Mouse (Mus musculus): ENCODE data around the gene Paf1. TPM values are rescaled to one million over a fixed set of nuclear protein-coding genes. Genes with fewer than 3 reads are reported as not detected.
"Not testable (repeated sequence)": the region's sequence is repeated elsewhere in the genome, so short reads cannot be mapped to it uniquely, and the experiment has no call there.

Gene Paf1
- polyA plus RNA-seq, 1 experiment from 2014 or later = 87.6 TPM

DNA sequence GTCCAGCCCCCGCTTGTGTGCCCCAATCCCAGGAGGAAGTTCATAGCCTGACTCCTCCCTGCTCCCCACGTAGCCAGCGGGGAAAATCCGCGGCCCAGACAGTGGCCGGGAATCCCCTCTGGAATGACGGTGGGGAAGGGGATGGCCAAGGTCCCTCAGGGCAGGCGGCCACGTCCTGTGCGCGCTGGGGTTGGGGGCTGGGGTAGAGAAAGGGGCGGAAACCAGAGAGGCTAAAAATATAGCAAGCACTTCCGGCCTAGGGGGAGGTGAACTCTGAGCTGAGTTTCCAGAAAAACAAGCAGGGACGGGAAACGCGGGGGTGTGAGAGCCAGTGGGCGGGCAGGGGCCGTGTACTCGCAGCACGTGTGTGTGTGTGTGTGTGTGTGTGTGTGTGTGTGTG is 10.8 kb upstream of the Paf1 start:
- 0% methylated on average over 20 of the region's 20 CpGs for WGBS
- peaks cover 54% of the 10 kb centered on the region for H3K4me1 ChIP-seq (replicated peaks; ENCODE audit: control insufficient read depth, insufficient read depth, low read length)
- peak; percentile 74 for ATAC-seq (ENCODE audit: low read depth)

DNA sequence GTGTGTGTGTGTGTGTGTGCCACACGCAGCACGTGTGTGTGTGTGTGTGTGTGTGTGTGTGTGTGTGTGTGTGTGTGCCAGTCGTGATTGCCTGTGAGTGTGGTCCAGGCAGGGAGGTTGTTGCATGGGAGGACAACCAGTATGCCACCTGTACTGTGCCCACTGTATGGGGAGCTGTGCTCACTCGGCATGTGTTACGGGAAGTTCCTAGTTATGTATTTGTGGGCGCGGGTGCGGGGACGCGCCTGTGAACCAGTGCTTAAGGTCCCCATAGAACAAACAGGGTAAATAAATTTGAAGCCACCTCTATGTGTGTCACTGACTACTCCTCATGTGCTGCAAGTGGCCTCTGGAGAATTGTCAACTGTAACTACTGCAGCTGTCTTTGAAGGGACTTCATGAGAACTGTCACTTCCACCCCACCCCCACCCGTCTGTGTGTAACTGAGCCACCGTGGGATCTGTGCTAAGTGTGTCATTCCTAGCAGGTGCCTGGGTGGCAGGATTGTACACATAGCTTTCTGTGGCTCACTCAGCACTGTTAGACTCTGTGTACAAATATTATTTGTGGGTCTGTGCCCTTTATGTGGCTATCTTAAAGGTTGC is 10.3 kb upstream of the Paf1 start:
- Histone ChIP-seq H3K4me3 (ENCODE audit: low read length) (peak overlapping the region; percentile 17; the same call in 1 of the 2 replicates), H3K36me3 (ENCODE audit: control insufficient read depth, insufficient read depth, low read length) (peaks cover 6% of the 10 kb centered on the region), H3K4me1 (replicated peaks; ENCODE audit: control insufficient read depth, insufficient read depth, low read length) (peaks cover 49% of the 10 kb centered on the region), H3K9ac (ENCODE audit: low read length) (peak overlapping the region; percentile 78), H3K27ac (ENCODE audit: low read length) (peak overlapping the region; percentile 100), H3K9me3 (ENCODE audit: control insufficient read depth, low read length) (no peaks in the 10 kb centered on the region), H3K27me3 (ENCODE audit: control insufficient read depth, insufficient read depth, low read depth, low read length) (no peaks in the 10 kb centered on the region), H3K4me2 (ENCODE audit: low read depth, low read length) (peak overlapping the region; percentile 80)
- 34% methylated on average over 10 of the region's 12 CpGs for WGBS
- ATAC-seq (ENCODE audit: low read depth) = 0 out of 2 replicates have a peak, but pooled peaks have one; percentile 3

More for the DNA sequence above, 10.8 kb upstream of the Paf1 start:
- peak overlapping the region; percentile 78 for H3K9ac ChIP-seq (ENCODE audit: low read length)
- H3K4me3 ChIP-seq (ENCODE audit: low read length) = peak overlapping the region; percentile 46
- H3K9me3 ChIP-seq (ENCODE audit: control insufficient read depth, low read length) = no peaks in the 10 kb centered on the region
- peak overlapping the region; percentile 80 for H3K4me2 ChIP-seq (ENCODE audit: low read depth, low read length)
- H3K36me3 ChIP-seq (ENCODE audit: control insufficient read depth, insufficient read depth, low read length) = peaks cover 6% of the 10 kb centered on the region
- H3K27ac ChIP-seq (ENCODE audit: low read length) = peak overlapping the region; percentile 100
- no peaks in the 10 kb centered on the region for H3K27me3 ChIP-seq (ENCODE audit: control insufficient read depth, insufficient read depth, low read depth, low read length)

DNA sequence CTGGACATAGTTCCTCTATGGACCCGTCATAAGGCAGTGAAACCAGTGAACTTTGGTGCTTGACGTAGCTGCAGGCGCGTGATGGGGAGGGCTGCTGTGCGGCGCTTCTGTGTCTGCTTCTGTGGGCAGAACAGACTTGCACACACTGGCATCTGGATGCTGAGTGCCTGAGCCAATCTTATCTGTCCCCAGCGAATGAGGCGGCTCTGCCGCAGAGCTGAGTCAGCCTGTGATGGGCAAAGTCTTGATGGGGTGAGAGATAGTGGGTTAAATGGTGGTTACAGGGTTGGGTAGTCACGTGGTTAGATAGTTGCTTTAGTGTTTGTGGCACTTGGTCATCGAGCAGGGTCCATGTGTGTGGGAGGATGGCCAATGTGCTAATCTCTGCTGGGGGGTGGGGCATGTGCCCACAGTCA is 9.8 kb upstream of the Paf1 start:
- Histone ChIP-seq H3K9me3 (ENCODE audit: control insufficient read depth, low read length) (no peaks in the 10 kb centered on the region), H3K9ac (ENCODE audit: low read length) (peak overlapping the region; percentile 36), H3K36me3 (ENCODE audit: control insufficient read depth, insufficient read depth, low read length) (peaks cover 4% of the 10 kb centered on the region; the same call in 1 of the 2 replicates), H3K27me3 (ENCODE audit: control insufficient read depth, insufficient read depth, low read depth, low read length) (no peaks in the 10 kb centered on the region), H3K4me3 (ENCODE audit: low read length) (no peak overlapping the region), H3K4me1 (replicated peaks; ENCODE audit: control insufficient read depth, insufficient read depth, low read length) (peaks cover 44% of the 10 kb centered on the region), H3K4me2 (ENCODE audit: low read depth, low read length) (no peak overlapping the region), H3K27ac (ENCODE audit: low read length) (peak overlapping the region; percentile 100)
- WGBS = 41% methylated on average over 11 of the region's 11 CpGs
- no peak for ATAC-seq (ENCODE audit: low read depth)

DNA sequence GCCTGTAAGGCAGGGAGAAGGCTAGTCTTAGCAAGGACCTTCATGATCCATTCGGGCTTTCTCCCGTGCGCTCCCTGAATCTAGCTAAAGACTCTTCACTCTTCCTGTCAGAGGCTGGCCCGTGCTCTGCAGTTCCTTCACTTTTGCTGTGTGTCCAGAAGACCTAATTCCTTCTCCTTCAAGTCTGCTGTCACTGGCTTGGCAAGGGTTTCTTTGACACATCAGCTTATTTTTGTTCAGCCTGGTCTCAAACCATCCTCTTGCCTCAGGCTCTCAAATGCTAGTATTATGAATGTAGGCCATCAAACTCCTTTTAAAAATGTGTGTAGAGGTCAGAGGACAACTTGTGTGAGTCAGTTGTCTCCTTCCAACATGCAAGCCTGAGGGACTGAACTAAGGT is 9.1 kb upstream of the Paf1 start:
- Histone ChIP-seq H3K27ac (ENCODE audit: low read length) (peak overlapping the region; percentile 100), H3K4me1 (replicated peaks; ENCODE audit: control insufficient read depth, insufficient read depth, low read length) (peaks cover 42% of the 10 kb centered on the region), H3K36me3 (ENCODE audit: control insufficient read depth, insufficient read depth, low read length) (peaks cover 8% of the 10 kb centered on the region; the same call in 1 of the 2 replicates), H3K4me3 (ENCODE audit: low read length) (no peak overlapping the region), H3K27me3 (ENCODE audit: control insufficient read depth, insufficient read depth, low read depth, low read length) (no peaks in the 10 kb centered on the region), H3K4me2 (ENCODE audit: low read depth, low read length) (no peak overlapping the region), H3K9ac (ENCODE audit: low read length) (no peak overlapping the region), H3K9me3 (ENCODE audit: control insufficient read depth, low read length) (no peaks in the 10 kb centered on the region)
- 73% methylated on average over 4 of the region's 4 CpGs for WGBS
- no peak for ATAC-seq (ENCODE audit: low read depth)

DNA sequence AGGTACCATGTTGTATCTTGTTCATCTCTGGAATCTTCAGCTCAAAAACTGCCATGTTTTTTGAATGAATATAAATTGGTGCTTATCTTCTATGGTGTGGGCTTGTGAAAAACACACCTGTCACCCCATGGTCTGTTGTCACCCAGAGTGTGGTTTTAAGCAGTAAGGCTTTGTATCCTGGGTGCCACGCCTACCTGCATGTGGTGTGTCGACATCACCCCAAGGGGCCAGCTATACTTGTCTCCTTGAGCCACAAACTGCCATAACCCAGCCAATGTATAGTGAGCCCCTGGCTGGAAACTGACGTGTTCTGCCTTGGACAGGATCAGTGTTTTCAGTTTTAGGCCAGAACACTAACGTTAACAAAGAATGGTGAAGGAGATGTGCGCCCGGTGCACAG is 8.6 kb upstream of the Paf1 start:
- Histone ChIP-seq H3K27ac (ENCODE audit: low read length) (no peak overlapping the region), H3K9me3 (ENCODE audit: control insufficient read depth, low read length) (no peaks in the 10 kb centered on the region), H3K36me3 (ENCODE audit: control insufficient read depth, insufficient read depth, low read length) (peaks cover 9% of the 10 kb centered on the region; the same call in 1 of the 2 replicates), H3K27me3 (ENCODE audit: control insufficient read depth, insufficient read depth, low read depth, low read length) (no peaks in the 10 kb centered on the region), H3K4me3 (ENCODE audit: low read length) (no peak overlapping the region), H3K4me1 (replicated peaks; ENCODE audit: control insufficient read depth, insufficient read depth, low read length) (peaks cover 42% of the 10 kb centered on the region), H3K4me2 (ENCODE audit: low read depth, low read length) (no peak overlapping the region), H3K9ac (ENCODE audit: low read length) (no peak overlapping the region)
- no peak for ATAC-seq (ENCODE audit: low read depth)
- WGBS = 77% methylated on average over 6 of the region's 6 CpGs

DNA sequence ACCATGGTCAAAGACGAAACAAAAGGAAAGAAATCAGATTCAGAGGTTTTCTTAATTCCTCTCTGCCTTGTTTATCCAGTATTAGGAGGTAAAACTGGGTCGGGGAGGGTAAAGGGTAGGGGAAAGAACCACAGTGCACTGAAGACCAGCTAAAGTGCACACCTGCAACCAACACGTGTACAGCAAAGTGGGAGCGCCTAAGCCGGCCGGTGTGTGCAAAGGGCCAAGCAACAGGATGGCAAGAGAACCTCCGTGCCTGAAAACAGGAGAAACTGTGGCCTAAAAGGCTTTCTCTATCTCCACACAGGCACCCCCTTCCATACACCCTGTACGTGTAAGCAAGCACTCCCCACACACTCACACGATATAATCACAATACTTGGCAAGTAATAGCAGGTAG is 7.6 kb upstream of the Paf1 start:
- peaks cover 34% of the 10 kb centered on the region for H3K4me1 ChIP-seq (replicated peaks; ENCODE audit: control insufficient read depth, insufficient read depth, low read length)
- ATAC-seq (ENCODE audit: low read depth) = no peak
- H3K36me3 ChIP-seq (ENCODE audit: control insufficient read depth, insufficient read depth, low read length) = peaks cover 12% of the 10 kb centered on the region
- H3K4me3 ChIP-seq (ENCODE audit: low read length) = no peak overlapping the region
- no peaks in the 10 kb centered on the region for H3K9me3 ChIP-seq (ENCODE audit: control insufficient read depth, low read length)
- no peaks in the 10 kb centered on the region for H3K27me3 ChIP-seq (ENCODE audit: control insufficient read depth, insufficient read depth, low read depth, low read length)
- WGBS = 87% methylated on average over 9 of the region's 9 CpGs
- no peak overlapping the region for H3K27ac ChIP-seq (ENCODE audit: low read length)
- H3K4me2 ChIP-seq (ENCODE audit: low read depth, low read length) = no peak overlapping the region
- no peak overlapping the region for H3K9ac ChIP-seq (ENCODE audit: low read length)

DNA sequence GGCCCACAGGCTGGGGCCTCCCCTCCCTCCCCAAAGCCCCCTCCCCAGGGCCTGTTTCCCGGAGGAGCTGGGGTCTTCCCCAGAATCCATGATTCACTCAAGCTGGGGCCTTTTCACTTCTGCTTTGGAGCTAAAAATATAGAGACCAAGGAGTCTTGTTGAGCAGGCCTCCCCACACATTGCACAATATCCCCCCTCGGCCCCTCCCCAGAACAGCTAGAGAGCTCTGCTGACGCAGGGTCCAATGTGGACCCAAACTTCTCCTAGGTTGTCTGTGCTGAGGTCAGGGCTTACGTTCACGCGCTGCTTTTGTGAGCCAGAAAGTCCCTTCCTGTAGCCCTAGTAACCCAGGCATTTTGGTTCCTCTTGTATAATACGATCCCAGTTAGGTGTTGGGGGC is 6.7 kb upstream of the Paf1 start:
- Histone ChIP-seq H3K4me2 (ENCODE audit: low read depth, low read length) (no peak overlapping the region), H3K27ac (ENCODE audit: low read length) (peak overlapping the region; percentile 61), H3K9ac (ENCODE audit: low read length) (peak overlapping the region; percentile 24; the same call in 1 of the 2 replicates), H3K36me3 (ENCODE audit: control insufficient read depth, insufficient read depth, low read length) (peaks cover 17% of the 10 kb centered on the region), H3K4me3 (ENCODE audit: low read length) (no peak overlapping the region), H3K9me3 (ENCODE audit: control insufficient read depth, low read length) (no peaks in the 10 kb centered on the region), H3K27me3 (ENCODE audit: control insufficient read depth, insufficient read depth, low read depth, low read length) (no peaks in the 10 kb centered on the region), H3K4me1 (replicated peaks; ENCODE audit: control insufficient read depth, insufficient read depth, low read length) (peaks cover 26% of the 10 kb centered on the region)
- WGBS = 80% methylated on average over 7 of the region's 7 CpGs
- ATAC-seq (ENCODE audit: low read depth) = no peak

DNA sequence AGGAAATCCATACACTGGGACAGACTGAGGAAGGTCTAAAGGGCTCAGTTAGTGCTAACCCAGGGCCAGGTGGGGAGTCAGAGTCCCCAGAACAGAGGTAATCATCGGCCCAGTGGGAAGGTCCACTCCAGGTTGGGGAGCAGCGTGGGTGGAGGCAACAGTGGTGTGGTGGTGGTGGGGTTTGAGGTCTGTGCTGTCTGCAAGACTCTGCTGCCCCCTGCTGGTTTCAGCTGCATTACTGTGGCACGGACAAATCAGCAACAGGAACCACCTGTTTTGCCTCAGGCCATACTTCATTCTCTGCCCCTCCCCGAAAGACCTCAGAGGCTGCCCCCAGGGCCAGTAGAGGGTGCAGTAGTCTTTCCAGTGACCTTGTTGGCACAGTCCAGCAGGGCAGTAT is 6.3 kb upstream of the Paf1 start:
- Histone ChIP-seq H3K9me3 (ENCODE audit: control insufficient read depth, low read length) (no peaks in the 10 kb centered on the region), H3K9ac (ENCODE audit: low read length) (peak overlapping the region; percentile 24; the same call in 1 of the 2 replicates), H3K4me3 (ENCODE audit: low read length) (no peak overlapping the region), H3K36me3 (ENCODE audit: control insufficient read depth, insufficient read depth, low read length) (peaks cover 17% of the 10 kb centered on the region), H3K4me1 (replicated peaks; ENCODE audit: control insufficient read depth, insufficient read depth, low read length) (peaks cover 22% of the 10 kb centered on the region), H3K27ac (ENCODE audit: low read length) (peak overlapping the region; percentile 61), H3K27me3 (ENCODE audit: control insufficient read depth, insufficient read depth, low read depth, low read length) (no peaks in the 10 kb centered on the region), H3K4me2 (ENCODE audit: low read depth, low read length) (no peak overlapping the region)
- 1% methylated on average over 4 of the region's 4 CpGs for WGBS
- ATAC-seq (ENCODE audit: low read depth) = peak; percentile 56

DNA sequence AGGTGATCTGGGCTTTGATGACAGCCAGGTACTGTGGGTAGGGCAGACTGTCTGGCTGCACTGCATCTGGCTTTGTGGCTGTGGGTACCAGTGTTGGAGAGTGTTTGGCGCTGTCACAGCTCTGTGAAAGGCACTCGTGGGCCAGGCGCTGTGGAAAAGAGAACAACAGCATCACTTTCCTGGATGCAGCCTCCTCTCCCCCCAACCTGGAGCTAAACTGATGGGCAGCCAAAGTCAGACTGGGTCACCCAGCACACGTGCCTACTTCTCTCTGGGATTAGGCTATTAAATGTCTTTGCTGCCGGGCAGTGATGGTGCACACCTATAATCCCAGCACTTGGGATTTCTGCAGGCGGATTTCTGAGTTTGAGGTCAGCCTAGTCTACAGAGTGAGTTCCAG is 5.9 kb upstream of the Paf1 start:
- 69% methylated on average over 6 of the region's 6 CpGs for WGBS
- not testable (repeated sequence) for H3K4me3 ChIP-seq (ENCODE audit: low read length); H3K27me3 ChIP-seq (ENCODE audit: control insufficient read depth, insufficient read depth, low read depth, low read length); H3K27ac ChIP-seq (ENCODE audit: low read length); H3K4me2 ChIP-seq (ENCODE audit: low read depth, low read length); H3K9me3 ChIP-seq (ENCODE audit: control insufficient read depth, low read length); H3K9ac ChIP-seq (ENCODE audit: low read length); ATAC-seq (ENCODE audit: low read depth)
- Histone ChIP-seq H3K36me3 (ENCODE audit: control insufficient read depth, insufficient read depth, low read length) (peaks cover 17% of the 10 kb centered on the region), H3K4me1 (replicated peaks; ENCODE audit: control insufficient read depth, insufficient read depth, low read length) (peaks cover 22% of the 10 kb centered on the region)
